Mouse (Mus musculus) stomach, adult 2 months (tissue): ENCODE measurements around the gene Sv2c. TPM values are rescaled to one million over a fixed set of nuclear protein-coding genes. Genes with fewer than 3 reads are reported as not detected.

Experiments
- polyA plus RNA-seq: library from polyadenylated mRNA; depleted of rRNA; stranded (reverse); fragments of >200 nt; gene quantifications from 2 replicates; pipeline ENCODE4 v1.2.3, GENCODE M21; 2012; rRNA removed

The Sv2c gene
- polyA plus RNA-seq, result 0.10 and 0.25 TPM in 2 replicates

DNA sequence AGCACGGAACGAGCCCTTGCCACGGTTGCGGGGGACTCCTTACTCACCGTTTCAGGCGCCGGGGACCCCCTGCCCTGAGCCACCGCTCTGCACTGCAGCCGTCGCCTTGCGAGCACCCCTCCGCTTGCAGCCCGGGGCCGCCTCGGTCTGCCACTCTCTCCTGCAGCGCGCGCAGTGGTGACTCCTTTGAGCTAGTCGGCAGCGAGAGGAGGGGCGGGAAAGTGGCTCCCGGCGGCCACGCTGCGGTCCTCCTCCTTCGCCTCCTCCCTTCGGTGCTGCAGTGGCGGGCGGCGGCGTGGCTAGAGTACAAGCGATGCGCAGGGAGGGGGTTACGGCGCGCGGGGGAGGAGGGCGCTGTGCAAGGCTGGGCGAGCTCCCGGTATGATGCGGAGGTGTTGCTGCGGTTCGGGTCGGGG lies at the start of gene Sv2c:
Gene Sv2c, minus strand, starts transcription at position 177 of the 416 bp plus-strand sequence.

DNA sequence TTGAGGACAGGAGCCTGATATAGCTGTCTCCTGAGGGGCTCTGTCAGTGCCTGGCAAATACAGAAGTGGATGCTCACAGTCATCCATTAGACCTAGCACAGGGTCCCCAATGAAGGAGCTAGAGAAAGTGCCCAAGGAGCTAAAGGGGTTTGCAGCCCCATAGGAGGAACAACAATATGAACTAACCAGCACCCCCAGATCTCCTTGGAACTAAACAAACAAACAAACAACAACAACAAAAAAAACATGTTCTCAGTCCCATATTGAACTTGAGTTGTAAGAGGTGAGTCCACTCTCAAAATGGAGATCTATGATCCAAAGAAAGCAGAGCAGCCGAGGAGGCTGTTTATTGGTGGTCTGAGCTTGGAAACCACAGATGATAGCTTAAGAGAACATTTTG lies 50.6 kb downstream of the Sv2c start, which contains the start of gene Gm17190:
Gene Gm17190, plus strand, starts transcription at position 301 of the 400 bp plus-strand sequence.

DNA sequence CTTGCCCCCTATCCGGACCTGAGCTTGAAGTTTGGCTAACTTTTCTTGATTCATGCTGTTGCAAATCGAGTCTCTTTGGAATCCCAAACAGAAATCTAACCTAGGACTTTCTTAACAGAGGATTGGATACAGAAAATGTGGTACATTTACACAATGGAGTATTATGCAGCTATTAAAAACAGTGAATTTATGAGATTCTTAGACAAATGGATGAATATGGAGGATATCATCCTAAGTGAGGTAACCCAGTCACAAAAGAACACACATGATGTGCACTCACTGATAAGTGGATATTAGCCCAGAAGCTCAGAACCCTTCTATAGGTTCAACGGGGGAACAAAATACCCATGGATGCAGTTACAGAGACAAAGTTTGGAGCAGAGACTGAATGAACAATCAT lies 51.1 kb downstream of the Sv2c start, which contains the start of gene Gm20075:
Gene Gm20075, minus strand, starts transcription at position 101 of the 400 bp plus-strand sequence.

Other genes with a start within 250 kb of the Sv2c start
- 3.4 and 4.1 TPM in 2 replicates for gene Iqgap2, start 240.7 kb downstream of the Sv2c start, polyA plus RNA-seq
- not detected in 2 replicates for gene Gm20075, start 51.2 kb downstream of the Sv2c start, polyA plus RNA-seq
- gene Gm17190, start 50.5 kb downstream of the Sv2c start, polyA plus RNA-seq, result not detected in 2 replicates